Comparison of ENCODE assay signal across 21 mouse cellular contexts in genomic region chr11:17082086-17082485, GRCm38 (mm10). TPM values are rescaled to one million over a fixed set of nuclear protein-coding genes. Genes with fewer than 3 reads are reported as not detected.
DNase-seq lines count a peak whose midpoint lies in the region; TF ChIP-seq lines count a peak whose summit lies in the region.
"Had no signal": no experiment of that assay in that cellular context is flagged by ENCODE, and none has a peak within 500 bp of the region (broad histone marks: within the 10 kb centered on the region; RNA-seq: fewer than 3 reads in every experiment).

No protein-coding gene starts in this region.

- in situ Hi-C loops in ES-E14 (cut with MboI; ENCODE audit: low sequenced_read_pairs in 2 of 2, unreplicated experiment in 2 of 2) = no loop called here

- no peak overlapping the region for H3K4me3 ChIP-seq in ES-E14 (ENCODE audit: insufficient read depth in 1 of 2, low read depth in 1 of 2, low read length in 2 of 2, poor library complexity in 1 of 2, severe bottlenecking in 1 of 2)
- H3K4me3 ChIP-seq in embryonic facial prominence, embryonic 10.5 days = no peak overlapping the region
- H3K4me3 ChIP-seq: embryonic facial prominence, embryonic 13.5 days; embryonic facial prominence, embryonic 15.5 days; erythroblast, embryonic 14.5 days; forebrain, embryonic 10.5 days; forebrain, embryonic 12.5 days had no signal

- no peaks in the 10 kb centered on the region for H3K36me3 ChIP-seq in ES-E14 (ENCODE audit: control insufficient read depth, insufficient read depth, low read length, poor library complexity, severe bottlenecking)
- H3K36me3 ChIP-seq in embryonic facial prominence, embryonic 10.5 days (replicated peaks) = no peaks in the 10 kb centered on the region
- H3K36me3 ChIP-seq: embryonic facial prominence, embryonic 13.5 days; embryonic facial prominence, embryonic 15.5 days; forebrain, embryonic 10.5 days; forebrain, embryonic 12.5 days had no signal

- no peaks in the 10 kb centered on the region for H3K27me3 ChIP-seq in embryonic facial prominence, embryonic 10.5 days (replicated peaks; ENCODE audit: low read depth, poor library complexity, severe bottlenecking)
- H3K27me3 ChIP-seq: embryonic facial prominence, embryonic 13.5 days; embryonic facial prominence, embryonic 15.5 days; forebrain, embryonic 12.5 days had no signal

- 58% methylated on average over 3 of the region's 3 CpGs for WGBS in embryonic facial prominence, embryonic 10.5 days

- DNase-seq in ES-CJ7 (ENCODE audit: low read depth, low spot score) (peak; percentile 52), ES-E14 (ENCODE audit: low read depth, low spot score) (peak; percentile 16), ZHBTc4 (ENCODE audit: low read depth, low spot score) (peak; percentile 34)
- DNase-seq in right cerebral cortex, postnatal 25 days = no peak
- no peak for DNase-seq in embryo, embryonic 10 days (ENCODE audit: low spot score)
- no peak for DNase-seq in embryonic facial prominence, embryonic 10.5 days (ENCODE audit: low spot score)
- DNase-seq: adrenal gland, adult 2 months; adrenal gland, postnatal 10 days; adrenal gland, postnatal 36 days; cerebellum, adult 11 months; cerebellum, adult 18-20 months; cerebellum, adult 8-10 months; cerebellum, adult 9-11 months; cerebellum, postnatal 14 days; cerebellum, postnatal 36 days had no signal

- no peaks in the 10 kb centered on the region for H3K4me1 ChIP-seq in ES-E14 (ENCODE audit: control insufficient read depth in 2 of 2, insufficient read depth in 2 of 2, low read length in 2 of 2, poor library complexity in 1 of 2)
- peaks cover 24% of the 10 kb centered on the region for H3K4me1 ChIP-seq in embryonic facial prominence, embryonic 10.5 days
- H3K4me1 ChIP-seq: forebrain, embryonic 12.5 days had no signal

- no peak overlapping the region for H3K27ac ChIP-seq in ES-E14 (ENCODE audit: insufficient read depth, low read depth, low read length, poor library complexity, severe bottlenecking)
- no peak overlapping the region for H3K27ac ChIP-seq in embryonic facial prominence, embryonic 10.5 days (replicated peaks)
- H3K27ac ChIP-seq: embryonic facial prominence, embryonic 13.5 days; embryonic facial prominence, embryonic 15.5 days; forebrain, embryonic 10.5 days; forebrain, embryonic 12.5 days had no signal

- H3K9ac ChIP-seq in ES-E14 (ENCODE audit: insufficient read depth, low read depth, low read length, poor library complexity, severe bottlenecking) = no peak overlapping the region
- H3K9ac ChIP-seq: embryonic facial prominence, embryonic 13.5 days; embryonic facial prominence, embryonic 15.5 days; forebrain, embryonic 12.5 days had no signal

- no peaks in the 10 kb centered on the region for H3K9me3 ChIP-seq in ES-E14 (ENCODE audit: control insufficient read depth, insufficient read depth, low read depth, low read length)
- H3K9me3 ChIP-seq in embryonic facial prominence, embryonic 10.5 days = no peaks in the 10 kb centered on the region
- H3K9me3 ChIP-seq: embryonic facial prominence, embryonic 13.5 days; embryonic facial prominence, embryonic 15.5 days; forebrain, embryonic 10.5 days; forebrain, embryonic 12.5 days had no signal

TF ChIP-seq in ES-E14, 5 proteins besides CTCF, POLR2A, EP300 and RAD21:
- TF ChIP-seq MAFK (IDR thresholded peaks at IDR 0.05; ENCODE audit: insufficient read depth, low read depth, low read length) (no peak), CHD2 (IDR thresholded peaks at IDR 0.05; ENCODE audit: low read depth, low read length) (no peak), ZNF384 (IDR thresholded peaks at IDR 0.05; ENCODE audit: low read depth, low read length) (no peak)

RNA-seq across cellular contexts. Expression of gene Plek, which starts 29.9 kb away (rescaled TPM):
- total RNA-seq in ES-E14 (2012; rRNA removed) = 0.05 and 0.54 TPM in 2 replicates
- polyA plus RNA-seq in embryonic facial prominence, embryonic 10.5 days (2016; fragmentation: Nextera tagmentation; extraction: Ambion mirVana) = 3.2 and 5.1 TPM in 2 replicates

RNA-seq across cellular contexts. Expression of gene Cnrip1, which starts 30.7 kb away (rescaled TPM):
- total RNA-seq in ES-E14 (2012; rRNA removed) = 0.48 and 0.49 TPM in 2 replicates
- polyA plus RNA-seq in embryonic facial prominence, embryonic 10.5 days (2016; fragmentation: Nextera tagmentation; extraction: Ambion mirVana) = 12.5 and 16.2 TPM in 2 replicates
- total RNA-seq: MEL had no signal
- polyA plus RNA-seq: erythroblast, embryonic 14.5 days had no signal

Comparison
In these comparisons a context has a peak if more than half of its experiments do, and no peak if none do; other contexts are left out.
1. DNase-seq: peak in ES-CJ7 (single experiment), ES-E14 (single experiment) and ZHBTc4 (single experiment); none in right cerebral cortex, postnatal 25 days (single experiment), embryo, embryonic 10 days (single experiment) and embryonic facial prominence, embryonic 10.5 days (single experiment).